ENCODE assay signal across 16 mouse cellular contexts in the genomic region with DNA sequence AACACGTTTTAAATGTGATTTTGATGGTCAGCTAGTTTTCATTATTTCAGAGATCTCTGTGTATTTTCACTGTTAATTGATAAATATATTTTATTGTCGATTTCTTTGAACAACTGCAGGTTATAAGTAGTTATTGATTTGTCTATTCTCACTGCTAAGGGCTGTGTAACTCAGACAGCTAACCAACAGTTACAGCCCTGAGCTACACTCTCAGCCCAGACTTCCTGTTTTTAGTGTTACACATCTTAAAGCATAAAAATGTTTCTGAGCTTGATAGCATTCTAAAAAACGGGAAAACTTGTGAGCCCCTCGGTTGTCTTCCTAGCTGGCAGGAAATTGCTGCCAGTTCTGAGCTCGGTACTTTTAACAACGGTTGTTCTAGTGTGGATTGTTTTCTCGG.
"Had no signal": no experiment of that assay in that cellular context is flagged by ENCODE, and none has a peak within 500 bp of the region (broad histone marks: within the 10 kb centered on the region; RNA-seq: fewer than 3 reads in every experiment).

No protein-coding gene starts in this region.

- DNase-seq: forebrain, postnatal 0 days; gastrocnemius, postnatal 14 days; gastrocnemius, postnatal 36 days; heart, postnatal 10 days; kidney, adult 18-20 months; kidney, adult 8-10 months; kidney, postnatal 10 days; kidney, postnatal 25 days; layer of hippocampus, adult 9-11 months; layer of hippocampus, postnatal 36 days; left cerebral cortex, postnatal 4 days; liver, embryonic 13.5 days had no signal

- ATAC-seq: forebrain, postnatal 0 days; hindbrain, embryonic 16.5 days; inflammation-experienced regulatory T-cells, adult 6 months; intestine, embryonic 15.5 days; intestine, postnatal 0 days had no signal
